Mouse (Mus musculus) cerebellum, postnatal 4 days (tissue): ENCODE data around the gene Gbgt1.
"Not testable (repeated sequence)": the region's sequence is repeated elsewhere in the genome, so short reads cannot be mapped to it uniquely, and the experiment has no call there.

Source experiments
- DNase-seq, 2 experiments: peaks; one replicate each; pipeline ENCODE4 v3.0.0; 2022; ENCODE audit warnings: low spot score in 2 of 2, mixed read lengths in 1 of 2

Gene Gbgt1

DNA sequence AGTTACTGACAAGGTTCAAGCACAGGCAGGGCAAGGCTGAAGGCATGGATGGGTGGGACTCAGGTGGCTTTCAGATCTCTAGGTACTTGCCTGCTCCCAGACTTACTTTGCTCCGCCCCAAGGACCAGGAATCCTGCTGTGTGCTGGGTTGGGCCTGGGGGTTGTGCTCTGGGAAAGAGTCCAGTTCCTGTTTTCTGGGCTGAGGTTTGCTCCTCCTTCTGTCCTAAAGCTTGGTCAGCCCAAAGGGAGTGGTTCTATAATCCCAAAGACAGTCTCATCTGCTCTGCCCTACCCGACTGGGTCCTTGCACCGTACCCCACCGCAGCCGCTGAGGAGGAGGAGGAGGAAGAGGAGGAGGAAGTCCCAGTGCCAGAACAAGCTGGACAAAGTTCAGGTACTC lies at the start of gene Gbgt1:
Gene Gbgt1, plus strand, starts transcription at position 221 of the 400 bp plus-strand sequence.
- DNase-seq, result no peak

DNA sequence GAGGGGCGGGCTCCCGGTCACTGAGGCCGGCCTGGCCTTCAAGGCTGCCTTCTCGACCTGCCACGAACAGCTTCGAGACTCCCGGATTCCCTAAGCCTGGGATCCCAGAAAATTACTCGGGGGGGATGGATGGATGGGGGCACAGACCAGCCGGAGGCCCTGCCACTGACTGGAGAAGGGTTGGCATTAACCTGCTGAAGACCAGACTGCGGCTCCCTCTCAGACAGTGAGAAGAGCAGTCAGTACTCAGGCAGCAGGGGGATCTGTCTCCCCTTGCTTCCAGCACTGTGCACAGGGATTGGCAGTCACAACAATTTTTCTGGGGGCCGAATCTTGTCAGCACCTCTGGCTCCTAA lies 49.4 kb upstream of the Gbgt1 start:
- DNase-seq, result no peak

DNA sequence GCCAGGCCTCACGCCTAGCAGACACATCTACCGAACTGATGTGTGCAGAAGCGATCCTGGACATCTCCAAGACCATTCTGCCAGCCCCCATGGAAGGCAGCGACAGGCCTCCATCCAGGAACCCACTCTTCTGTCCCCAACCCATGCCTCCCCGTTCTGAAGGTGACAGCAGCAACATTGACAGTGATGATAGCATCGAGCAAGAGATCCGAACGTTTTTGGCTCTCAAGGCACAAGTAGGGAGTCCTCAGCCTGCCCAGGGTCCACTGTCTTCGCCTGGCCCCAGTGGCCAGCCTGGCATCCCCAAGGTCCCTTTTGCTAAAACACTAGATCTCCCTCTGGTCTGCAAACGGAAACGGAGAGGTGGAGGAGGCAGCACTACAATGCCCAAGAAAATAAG lies 45.0 kb upstream of the Gbgt1 start:
- no peak for DNase-seq

DNA sequence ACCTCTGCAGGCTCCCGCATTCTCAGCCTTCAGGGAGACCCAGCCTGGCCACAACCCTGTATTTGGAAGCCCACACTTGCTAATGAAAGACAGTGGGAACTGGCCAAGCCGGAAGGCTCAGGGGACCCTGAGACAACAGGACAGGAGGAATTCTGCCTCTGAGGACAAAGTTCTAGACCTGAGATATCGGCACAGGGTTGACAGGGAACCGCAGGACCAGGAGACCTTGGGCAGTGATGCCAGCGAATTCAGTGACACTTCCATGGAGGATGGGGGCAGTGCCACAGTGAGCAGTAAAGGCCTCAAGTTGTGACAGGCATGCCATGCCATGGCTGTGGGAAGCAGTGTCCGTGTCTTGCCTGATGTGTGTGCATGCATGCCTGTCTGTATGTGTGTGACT lies 43.2 kb upstream of the Gbgt1 start:
- no peak for DNase-seq

DNA sequence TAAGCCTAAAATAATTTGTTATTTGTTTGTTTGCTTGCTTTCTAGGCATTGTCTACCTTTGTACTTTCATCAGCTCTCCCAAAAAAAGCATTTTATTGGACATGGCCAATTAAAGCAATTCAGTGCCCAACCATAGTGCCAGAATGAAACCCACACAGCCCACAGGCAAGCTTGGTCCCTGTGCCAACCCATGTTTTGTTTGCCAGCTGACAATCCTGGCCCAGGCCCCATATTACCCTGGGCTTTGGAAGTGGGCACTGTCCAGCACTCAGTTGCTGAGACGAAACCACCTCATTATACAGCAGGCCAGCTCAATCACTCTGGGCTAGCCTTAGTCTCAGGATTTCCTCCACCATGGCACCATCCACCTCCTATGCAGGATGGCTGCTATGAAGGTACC lies 40.1 kb upstream of the Gbgt1 start:
- DNase-seq, result peak in 1 of 2 experiments; percentile 59

DNA sequence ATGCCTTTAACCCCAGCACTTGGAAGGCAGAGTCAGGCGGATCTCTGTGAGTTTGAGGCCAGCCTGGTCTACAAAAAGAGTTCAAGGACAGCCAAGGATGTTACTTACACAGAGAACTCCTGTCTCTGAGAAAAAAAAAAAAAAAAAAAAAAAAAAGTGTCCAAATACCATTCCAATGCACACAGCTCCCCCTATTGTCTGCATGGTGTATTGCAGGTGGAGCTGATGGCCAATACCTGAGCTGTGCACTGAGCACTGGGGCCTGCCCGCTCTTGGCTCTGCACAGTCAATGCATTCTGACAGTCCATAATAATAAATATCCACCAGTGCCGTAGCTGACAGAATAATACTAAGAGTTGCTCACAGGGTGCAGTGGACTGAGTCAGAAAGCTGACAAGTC lies 32.8 kb upstream of the Gbgt1 start:
- peak in 1 of 2 experiments; percentile 65 for DNase-seq

DNA sequence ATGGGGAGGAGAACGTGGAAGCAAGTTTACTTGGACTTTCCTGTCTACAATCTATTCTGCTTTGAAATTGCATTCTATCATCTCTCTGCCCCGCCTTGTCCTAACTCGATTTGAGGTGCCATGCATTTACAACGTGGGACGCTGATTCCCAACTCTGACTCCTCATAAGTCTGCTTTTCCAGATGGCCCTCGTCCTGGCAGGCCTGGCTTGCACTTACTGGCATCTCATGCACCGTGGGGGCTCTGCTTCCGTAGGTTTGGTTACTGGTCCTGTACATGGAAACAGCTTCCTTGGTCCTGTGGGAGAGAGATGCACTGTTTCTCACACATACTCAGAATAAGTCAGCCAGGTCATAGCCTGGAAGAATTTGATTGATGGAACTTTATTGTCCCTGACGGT lies 31.8 kb upstream of the Gbgt1 start:
- DNase-seq, result no peak

DNA sequence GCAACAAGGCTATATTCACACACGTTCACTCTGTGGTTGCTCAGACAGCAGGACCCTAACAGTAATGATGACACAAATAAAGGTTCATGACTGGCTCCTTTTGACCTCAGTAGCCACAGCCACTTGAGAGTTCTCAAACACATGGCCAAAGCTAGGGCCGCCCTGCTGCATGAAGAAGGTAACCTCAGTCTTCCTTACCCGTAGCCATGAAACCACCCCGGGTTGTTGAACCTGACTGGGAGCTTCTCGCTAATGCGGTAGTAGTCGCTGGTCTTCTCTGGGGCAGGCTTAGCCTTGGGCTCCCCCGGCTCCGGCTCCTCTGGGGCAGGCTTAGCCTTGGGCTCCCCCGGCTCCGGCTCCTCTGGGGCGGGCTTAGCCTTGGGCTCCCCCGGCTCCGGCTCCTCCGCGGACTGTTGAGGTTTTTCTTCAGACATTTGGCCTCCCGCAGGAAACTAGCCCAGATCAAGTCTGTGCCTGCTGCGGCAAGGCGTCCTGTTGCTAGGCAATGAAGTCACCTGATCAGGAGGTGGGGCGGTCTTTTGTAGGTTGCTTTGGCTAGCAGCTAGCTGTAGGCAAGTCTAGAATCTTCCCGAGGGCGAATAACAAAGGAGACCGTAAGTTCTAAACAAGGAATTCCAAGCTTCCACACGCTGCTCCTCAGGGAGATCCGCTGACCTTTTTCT lies 30.7 kb upstream of the Gbgt1 start, which contains the start of gene 1700007K13Rik:
Gene 1700007K13Rik, minus strand, starts transcription at position 497 of the 683 bp plus-strand sequence.
- DNase-seq, result peak; percentile 41 to 46

DNA sequence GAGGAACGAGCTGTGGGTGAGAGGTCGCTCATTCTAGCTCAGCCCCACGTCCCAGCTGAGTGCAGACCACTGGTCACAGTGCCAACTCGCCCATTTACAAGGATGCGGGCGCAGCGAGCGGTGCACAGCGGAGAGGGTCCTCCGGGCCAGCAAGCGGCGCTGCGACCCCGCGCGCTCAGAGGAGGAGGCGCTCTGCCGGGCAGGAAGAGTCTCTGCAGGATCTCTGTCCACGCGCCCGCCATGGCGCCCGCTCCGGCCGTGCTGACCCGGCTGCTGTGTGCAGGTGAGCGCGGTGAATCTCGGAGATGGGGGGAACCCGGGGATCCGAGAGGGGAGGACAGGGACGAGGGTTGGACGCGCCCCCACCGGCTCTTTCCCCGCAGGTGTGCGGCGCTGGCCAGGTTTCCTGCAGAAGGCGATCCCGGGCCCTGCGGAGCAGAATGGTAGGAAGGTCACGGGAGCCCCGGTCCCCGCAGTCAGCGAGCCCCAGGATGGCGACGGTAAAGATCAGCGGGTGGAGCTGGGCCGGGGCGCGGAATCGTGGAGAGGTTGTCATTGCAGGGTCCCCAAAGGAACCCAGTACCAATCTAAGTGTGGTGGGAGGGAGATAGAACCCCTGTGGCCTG lies 28.7 kb upstream of the Gbgt1 start, which contains the start of gene Mrps2:
Gene Mrps2, plus strand, starts transcription at position 207 of the 626 bp plus-strand sequence.
- peak; percentile 76 to 87 for DNase-seq

DNA sequence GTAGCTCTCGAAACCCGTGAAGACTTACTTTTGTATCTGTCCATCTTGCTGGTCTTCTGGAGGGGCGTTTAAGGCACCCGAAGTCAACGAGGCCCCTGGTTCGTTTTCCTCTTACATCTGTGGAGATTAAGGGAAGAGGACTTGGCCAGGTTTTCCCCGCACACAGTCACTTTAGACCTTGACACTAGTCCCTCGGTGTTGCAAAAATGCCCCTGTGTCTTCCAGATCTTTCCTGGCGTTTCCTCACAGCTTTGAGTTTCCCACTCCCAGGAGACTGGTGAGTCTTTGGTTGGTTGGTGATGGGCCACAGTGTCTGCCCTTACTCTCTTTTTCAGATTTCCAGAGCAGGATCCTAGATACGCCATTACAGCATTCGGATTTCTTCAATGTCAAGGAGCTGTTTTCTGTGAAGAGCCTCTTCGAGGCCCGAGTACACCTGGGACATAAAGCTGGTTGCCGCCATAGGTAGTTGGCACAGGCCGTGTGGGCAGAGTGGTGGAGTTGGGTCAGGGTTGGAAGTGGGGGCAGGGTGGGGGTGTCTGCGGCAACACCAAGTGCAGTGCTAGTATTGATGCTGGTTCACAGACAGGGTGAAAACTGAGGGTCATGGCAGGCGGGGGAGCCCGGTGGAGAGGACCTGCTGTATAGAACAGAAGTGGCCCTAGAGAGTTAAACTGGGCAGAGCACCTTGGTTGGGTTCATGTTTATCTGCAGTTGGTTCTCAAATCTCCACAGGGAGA lies 28.0 kb upstream of the Gbgt1 start:
- DNase-seq, result peak in 1 of 2 experiments; percentile 21

DNA sequence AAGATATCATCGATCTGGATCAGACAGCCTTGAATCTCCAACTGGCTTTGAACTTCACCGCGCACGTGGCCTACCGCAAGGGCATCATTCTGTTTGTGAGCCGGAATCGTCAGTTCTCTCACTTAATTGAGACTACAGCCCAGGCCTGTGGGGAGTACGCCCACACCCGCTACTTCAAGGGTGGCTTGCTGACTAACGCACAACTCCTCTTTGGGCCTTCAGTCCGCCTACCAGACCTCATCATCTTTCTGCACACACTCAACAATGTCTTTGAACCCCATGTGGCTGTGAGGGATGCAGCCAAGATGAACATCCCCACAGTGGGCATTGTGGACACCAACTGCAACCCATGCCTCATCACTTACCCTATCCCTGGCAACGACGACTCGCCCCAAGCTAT lies 27.2 kb upstream of the Gbgt1 start:
- peak in 1 of 2 experiments; percentile 12 for DNase-seq

DNA sequence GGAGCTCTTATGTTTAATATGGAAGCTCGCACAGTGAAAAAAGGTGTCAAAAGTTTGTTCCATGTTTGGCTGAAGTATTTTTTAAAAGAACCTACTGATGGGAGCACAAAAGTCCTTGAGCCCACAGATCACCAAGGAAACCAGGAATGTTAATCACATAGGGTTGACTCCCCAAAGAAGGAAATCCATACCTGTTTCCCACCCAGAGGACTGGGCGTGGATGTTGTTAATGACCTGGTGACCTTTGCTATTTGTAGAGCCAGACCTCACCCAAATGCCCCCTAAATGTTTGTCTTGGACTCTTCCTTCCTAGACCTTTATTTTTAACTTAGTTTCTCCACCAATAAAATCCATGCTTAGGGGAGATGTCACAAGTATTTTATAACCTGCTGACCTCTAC lies 26.1 kb upstream of the Gbgt1 start:
- no peak for DNase-seq

DNA sequence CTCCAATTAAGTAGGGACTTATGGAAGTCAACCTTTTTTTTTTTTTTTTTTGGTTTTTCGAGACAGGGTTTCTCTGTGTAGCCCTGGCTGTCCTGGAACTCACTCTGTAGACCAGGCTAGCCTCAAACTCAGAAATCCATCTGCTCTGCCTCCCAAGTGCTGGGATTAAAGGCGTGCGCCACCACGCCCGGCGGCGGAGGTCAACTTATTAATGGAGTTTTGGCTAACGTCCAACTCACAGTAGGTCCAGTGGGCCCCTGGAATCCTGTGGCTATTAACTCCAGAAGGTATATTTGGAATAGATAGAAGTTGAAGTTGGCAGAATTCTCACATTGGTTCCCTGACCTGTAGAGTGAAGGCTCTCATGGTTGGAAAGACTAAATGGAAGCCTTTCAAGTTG lies 24.7 kb upstream of the Gbgt1 start:
- DNase-seq, result peak in 1 of 2 experiments; percentile 4

DNA sequence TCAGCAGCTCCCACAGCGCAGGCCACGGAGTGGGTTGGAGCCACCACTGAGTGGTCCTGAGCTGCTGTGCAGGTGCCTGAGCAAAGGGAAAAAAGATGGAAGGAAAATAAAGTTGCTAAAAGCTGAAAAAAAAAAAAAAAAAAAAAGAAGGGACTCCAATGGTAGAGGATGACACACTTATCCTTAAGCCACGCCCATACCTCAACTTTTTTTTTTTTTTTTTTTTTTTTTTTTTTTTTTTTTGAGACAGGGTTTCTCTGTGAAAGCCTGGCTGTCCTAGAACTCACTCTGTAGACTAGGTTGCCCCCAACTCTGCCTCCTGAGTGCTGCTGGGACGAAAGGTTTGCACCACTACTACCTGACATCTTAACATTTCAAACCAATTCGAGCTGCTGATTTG lies 18.7 kb upstream of the Gbgt1 start:
- DNase-seq, result not testable (repeated sequence)

DNA sequence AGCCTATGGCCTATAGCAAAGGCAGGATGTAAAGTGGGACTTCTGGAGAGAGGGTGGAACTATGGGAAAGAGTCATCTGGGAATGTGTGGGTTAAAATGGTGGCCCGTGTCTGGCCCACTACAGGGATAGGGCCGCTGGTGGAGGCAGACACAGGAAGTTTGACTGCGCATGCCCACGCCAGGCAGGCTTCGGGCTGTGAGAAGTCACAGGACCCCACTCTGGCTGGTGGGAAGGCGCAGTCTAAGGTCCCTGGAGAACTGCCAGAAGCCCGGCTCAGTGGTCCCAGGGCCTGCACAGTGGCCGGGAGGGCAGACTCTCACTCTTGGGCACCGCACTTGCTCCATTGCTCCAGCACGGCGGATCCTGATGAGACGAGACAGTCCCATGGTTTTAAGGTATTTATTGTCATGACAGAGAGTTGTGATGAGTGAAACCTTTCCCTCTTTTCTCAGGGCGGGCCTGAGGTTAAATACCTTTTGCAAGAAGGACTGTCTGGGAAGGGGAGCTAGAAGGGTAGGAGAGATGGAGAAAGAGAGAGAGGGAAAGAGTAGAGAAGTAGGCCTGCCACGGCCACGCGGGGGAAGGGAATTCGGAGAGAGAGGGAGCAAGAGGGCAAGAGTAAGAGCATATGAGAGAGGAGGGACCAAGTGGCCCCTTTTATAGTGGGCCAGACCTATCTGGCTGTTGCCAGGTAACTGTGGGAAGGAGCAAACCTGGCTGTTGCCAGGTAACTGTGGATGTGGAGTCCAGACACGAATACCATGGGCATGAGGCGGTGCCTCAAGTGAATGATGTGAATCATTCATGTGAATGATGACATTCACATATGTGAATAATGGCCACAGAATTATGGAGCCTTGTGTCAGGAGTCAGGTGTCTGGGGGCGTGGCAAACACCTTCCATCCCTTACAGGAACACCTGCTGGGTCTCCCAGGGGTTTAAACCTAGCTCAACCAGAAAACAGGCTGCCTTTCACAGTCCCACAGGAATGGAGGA lies 17.2 kb upstream of the Gbgt1 start:
- DNase-seq, result no peak

DNA sequence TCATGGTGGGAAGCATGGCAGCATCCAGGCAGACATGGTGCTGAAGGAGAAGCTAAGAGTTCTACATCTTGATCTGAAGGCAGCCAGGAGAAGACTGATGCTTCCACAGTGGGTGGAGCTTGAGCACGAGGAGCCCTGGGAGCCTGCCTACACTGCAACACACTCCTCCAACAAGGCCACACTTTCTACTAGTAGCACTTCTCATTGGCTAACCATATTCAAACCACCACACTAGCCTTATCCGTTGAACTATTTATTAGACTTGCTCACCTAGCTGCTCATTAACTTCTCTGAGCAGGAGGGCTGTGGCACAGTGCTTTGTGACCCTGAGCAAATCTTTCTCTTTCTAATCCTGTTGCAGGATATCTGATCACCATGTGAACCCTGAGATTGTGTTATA lies 12.8 kb upstream of the Gbgt1 start:
- DNase-seq, result no peak

DNA sequence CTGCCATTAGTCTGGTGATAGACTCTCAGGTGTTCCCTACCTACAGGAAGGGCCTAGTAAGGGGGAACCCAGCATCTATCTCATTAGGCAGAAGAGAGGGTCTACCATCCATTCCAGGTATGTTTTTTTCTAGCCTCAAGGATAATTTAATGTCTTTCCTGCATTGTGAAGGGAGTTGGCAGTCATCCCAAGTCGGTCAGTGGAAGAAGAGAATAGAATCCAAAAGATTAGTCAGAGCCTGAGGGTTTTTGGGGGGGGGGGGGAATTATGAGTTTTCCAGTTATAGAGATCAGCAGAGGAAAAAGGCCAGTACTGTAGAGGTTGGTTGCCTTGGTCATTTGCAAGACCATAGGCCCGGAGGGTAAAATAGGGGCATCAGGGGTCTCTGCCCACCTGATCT lies 2.2 kb upstream of the Gbgt1 start:
- DNase-seq, result no peak

DNA sequence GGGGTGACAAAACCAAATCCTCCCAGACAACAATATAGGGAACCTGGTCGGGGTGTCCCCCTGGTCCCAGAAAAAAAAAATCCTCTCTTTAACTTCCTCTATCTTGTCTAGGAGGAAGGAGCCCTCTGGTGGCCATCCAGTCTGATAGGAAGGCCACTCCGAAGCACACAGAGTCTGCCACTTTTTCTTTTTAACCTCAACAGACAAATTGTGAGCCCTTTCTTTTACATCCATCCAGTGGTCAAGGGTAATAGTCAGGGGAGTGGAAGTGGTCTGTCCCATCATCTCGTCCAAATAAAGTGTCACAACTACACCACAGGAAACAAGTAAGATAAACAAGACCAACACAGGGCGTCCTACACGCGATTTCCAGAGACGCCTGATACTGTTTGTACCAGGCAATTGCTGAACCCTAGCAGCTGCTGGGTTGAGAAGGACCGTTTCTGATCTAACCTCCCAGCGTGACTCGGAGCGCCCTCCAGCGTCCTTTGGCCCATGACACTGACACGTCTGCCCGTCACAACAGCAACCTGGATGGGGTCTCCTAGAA lies 1.4 kb upstream of the Gbgt1 start:
- DNase-seq, result no peak

DNA sequence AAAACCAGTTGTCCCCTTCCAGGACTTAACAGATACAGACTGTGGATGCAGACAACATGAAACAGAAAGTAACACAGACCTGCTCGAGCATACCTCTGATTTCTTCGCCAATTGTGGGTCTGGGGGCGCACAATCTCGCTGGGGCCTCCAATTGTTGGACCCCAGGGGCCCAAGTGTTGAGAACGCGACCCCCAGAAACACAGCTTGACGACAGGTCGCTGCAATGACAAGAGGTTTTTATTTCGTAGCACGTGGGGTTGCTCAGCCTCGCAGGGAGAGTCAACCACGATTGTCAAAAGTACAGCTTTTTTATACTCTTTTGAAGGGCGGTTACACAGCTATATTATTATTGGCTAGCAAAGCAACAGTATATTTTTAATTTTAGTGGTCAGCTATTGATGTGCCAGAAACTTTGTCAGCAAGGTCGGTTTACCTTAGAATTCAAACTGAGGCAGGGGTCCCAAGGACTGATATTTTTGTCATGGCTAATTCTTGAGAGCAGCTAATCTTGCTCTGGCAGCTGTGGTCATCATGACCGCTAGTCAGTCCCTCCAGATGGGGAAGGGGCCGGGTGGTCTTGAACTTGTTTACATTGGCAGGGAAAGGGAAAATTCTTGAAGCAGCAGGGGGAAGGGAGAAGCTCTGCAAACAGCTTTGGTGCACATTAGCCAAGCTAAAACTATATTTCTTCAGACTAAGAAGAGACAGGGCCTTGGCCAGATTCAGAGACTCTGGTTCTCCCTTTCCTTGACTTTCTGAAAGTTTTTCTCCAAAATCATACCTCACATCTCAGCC lies 693 bp upstream of the Gbgt1 start:
- no peak for DNase-seq

DNA sequence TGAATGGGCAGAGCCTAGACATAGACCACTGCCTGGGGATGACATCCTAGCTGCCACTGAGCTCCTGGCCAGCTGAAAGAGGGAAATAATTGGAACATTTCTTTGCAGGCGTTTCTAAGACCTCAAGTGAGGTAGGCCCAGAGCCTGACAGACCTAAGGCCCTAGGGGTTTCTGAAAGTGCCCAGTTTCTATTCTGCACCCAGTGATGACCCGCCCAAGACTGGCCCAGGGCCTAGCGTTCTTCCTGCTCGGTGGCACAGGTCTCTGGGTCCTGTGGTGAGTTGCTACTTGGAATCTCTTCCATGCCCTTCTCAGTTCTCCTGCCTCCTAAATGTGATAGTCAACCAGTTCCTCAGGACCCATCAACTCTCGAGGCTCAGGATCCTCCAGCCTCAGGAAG lies 870 bp downstream of the Gbgt1 start:
- DNase-seq, result no peak
